Mouse (Mus musculus) erythroblast, embryonic 14.5 days (primary cell): ENCODE measurements around the gene Bmp4.

Source experiments
- GATA1 ChIP-seq: IDR thresholded peaks from 2 replicates; pipeline ENCODE4 v1.6.1; 2012; ENCODE audit warnings: low read length, inconsistent platforms, mixed read lengths
- TAL1 ChIP-seq: IDR thresholded peaks from 3 replicates; pipeline ENCODE4 v1.6.1; 2012; ENCODE audit warnings: low read length, inconsistent platforms, mixed read lengths

GRCm38 (mm10) chr14:46439461-46440048 is 49.1 kb upstream of the Bmp4 start:
- TF ChIP-seq TAL1 (no peak), GATA1 (no peak)
